Mouse (Mus musculus) intestine, embryonic 15.5 days (tissue): ENCODE results near the gene Zfp229. TPM values are rescaled to one million over a fixed set of nuclear protein-coding genes. Genes with fewer than 3 reads are reported as not detected.
"Not testable (repeated sequence)": the region's sequence is repeated elsewhere in the genome, so short reads cannot be mapped to it uniquely, and the experiment has no call there.

Experiments used
- ATAC-seq: fragments of 200-750 bp; cut with Nextera tagmentation; 2 replicates; pipeline ENCODE4 v1.8.0; 2017; ENCODE audit warnings: moderate TSS enrichment, moderate library complexity
- H3K27ac ChIP-seq: fragments of 300-500 bp; sonication (generic); 2 replicates; pipeline ENCODE4 v1.5.1; 2015; ENCODE audit warnings: mild to moderate bottlenecking, inconsistent platforms
- H3K27me3 ChIP-seq: fragments of 300-500 bp; sonication (generic); replicated peaks from 2 replicates; pipeline ENCODE4 v1.6.1; 2015; ENCODE audit warnings: inconsistent platforms
- H3K36me3 ChIP-seq: fragments of 300-500 bp; sonication (generic); 2 replicates; pipeline ENCODE4 v1.6.1; 2015; ENCODE audit warnings: inconsistent platforms
- H3K4me1 ChIP-seq: fragments of 300-500 bp; sonication (generic); replicated peaks from 2 replicates; pipeline ENCODE4 v1.6.1; 2015; ENCODE audit warnings: inconsistent platforms
- H3K4me2 ChIP-seq: fragments of 300-500 bp; sonication (generic); replicated peaks from 2 replicates; pipeline ENCODE4 v1.6.1; 2015; ENCODE audit warnings: mild to moderate bottlenecking, inconsistent platforms
- H3K4me3 ChIP-seq: fragments of 300-500 bp; sonication (generic); replicated peaks from 2 replicates; pipeline ENCODE4 v1.5.1; 2015; ENCODE audit warnings: inconsistent platforms
- H3K9ac ChIP-seq: fragments of 300-500 bp; sonication (generic); 2 replicates; pipeline ENCODE4 v1.6.1; 2015; ENCODE audit warnings: inconsistent platforms
- H3K9me3 ChIP-seq: fragments of 300-500 bp; sonication (generic); 2 replicates; pipeline ENCODE4 v1.6.1; 2016; ENCODE audit warnings: inconsistent platforms
- WGBS: fragments of 180-500 bp; shearing (Covaris S2); methylation state at CpG from one replicate; pipeline ENCODE4 v1.1.7; 2015; 5-methylcytosine and 5-hydroxymethylcytosine counted together
- polyA plus RNA-seq: library from polyadenylated mRNA; unstranded; fragments of >200 nt; fragmentation: Nextera tagmentation; extraction: Ambion mirVana; gene quantifications from 2 replicates; pipeline ENCODE4 v1.2.1, GENCODE M21; 2015

Zfp229 gene
- polyA plus RNA-seq: 4.3 and 4.6 TPM in 2 replicates

GRCm38 (mm10) chr17:21730495-21730894 lies at the start of gene Zfp229:
Zfp229 (plus strand) TSS chr17:21730795.
- not testable (repeated sequence) for H3K4me2 ChIP-seq, H3K4me1 ChIP-seq, H3K27me3 ChIP-seq, H3K36me3 ChIP-seq, H3K4me3 ChIP-seq, H3K27ac ChIP-seq, H3K9me3 ChIP-seq, H3K9ac ChIP-seq, ATAC-seq
- 90% methylated on average over 15 of the region's 22 CpGs for WGBS

GRCm38 (mm10) chr17:21691560-21691959 lies 39.0 kb upstream of the Zfp229 start, which contains the start of gene Gm10226:
Gm10226 (plus strand) TSS chr17:21691860.
- no peaks in the 10 kb centered on the region for H3K4me1 ChIP-seq
- WGBS: 88% methylated on average over 3 of the region's 3 CpGs
- no peak for ATAC-seq
- no peak within 1 kb of the TSS for H3K4me3 ChIP-seq
- H3K4me2 ChIP-seq: no peak within 1 kb of the TSS
- H3K9me3 ChIP-seq: no peaks in the 10 kb centered on the region
- no peak within 1 kb of the TSS for H3K27ac ChIP-seq
- no peaks in the 10 kb centered on the region for H3K36me3 ChIP-seq
- H3K27me3 ChIP-seq: no peaks in the 10 kb centered on the region
- H3K9ac ChIP-seq: no peak within 1 kb of the TSS

GRCm38 (mm10) chr17:21693342-21693741 lies 37.3 kb upstream of the Zfp229 start:
- no peak for ATAC-seq
- no peaks in the 10 kb centered on the region for H3K27me3 ChIP-seq
- H3K9ac ChIP-seq: no peak overlapping the region
- H3K4me3 ChIP-seq: no peak overlapping the region
- H3K27ac ChIP-seq: no peak overlapping the region
- H3K36me3 ChIP-seq: no peaks in the 10 kb centered on the region
- 72% methylated on average over 3 of the region's 3 CpGs for WGBS
- H3K9me3 ChIP-seq: no peaks in the 10 kb centered on the region
- no peak overlapping the region for H3K4me2 ChIP-seq
- H3K4me1 ChIP-seq: no peaks in the 10 kb centered on the region

GRCm38 (mm10) chr17:21696073-21696472 lies 34.5 kb upstream of the Zfp229 start:
- Histone ChIP-seq H3K36me3 (no peaks in the 10 kb centered on the region), H3K27ac (no peak overlapping the region), H3K4me2 (no peak overlapping the region), H3K4me1 (no peaks in the 10 kb centered on the region), H3K27me3 (no peaks in the 10 kb centered on the region), H3K4me3 (no peak overlapping the region), H3K9me3 (no peaks in the 10 kb centered on the region), H3K9ac (no peak overlapping the region)
- no peak for ATAC-seq

- Histone ChIP-seq H3K36me3 (no peaks in the 10 kb centered on the region), H3K9me3 (no peaks in the 10 kb centered on the region), H3K4me1 (no peaks in the 10 kb centered on the region), H3K27ac (no peak overlapping the region), H3K4me2 (no peak overlapping the region), H3K9ac (no peak overlapping the region), H3K4me3 (no peak overlapping the region), H3K27me3 (no peaks in the 10 kb centered on the region)
- no peak for ATAC-seq
- 39% methylated on average over 5 of the region's 5 CpGs for WGBS
These were observed 28.0 kb upstream of the Zfp229 start for GRCm38 (mm10) chr17:21702281-21703240.

- no peak overlapping the region for H3K4me3 ChIP-seq
- 78% methylated on average over 1 of the region's 1 CpGs for WGBS
- no peak overlapping the region for H3K4me2 ChIP-seq
- H3K27ac ChIP-seq: no peak overlapping the region
- no peaks in the 10 kb centered on the region for H3K9me3 ChIP-seq
- no peaks in the 10 kb centered on the region for H3K27me3 ChIP-seq
- ATAC-seq: no peak
- H3K4me1 ChIP-seq: no peaks in the 10 kb centered on the region
- H3K9ac ChIP-seq: no peak overlapping the region
- no peaks in the 10 kb centered on the region for H3K36me3 ChIP-seq
These were observed 27.2 kb upstream of the Zfp229 start for GRCm38 (mm10) chr17:21703414-21703813.

- H3K36me3 ChIP-seq: no peaks in the 10 kb centered on the region
- no peaks in the 10 kb centered on the region for H3K9me3 ChIP-seq
- H3K27ac ChIP-seq: peak within 1 kb of the TSS; percentile 86
- WGBS: 4% methylated on average over 26 of the region's 26 CpGs
- peak within 1 kb of the TSS; percentile 48 for H3K4me3 ChIP-seq
- peak within 1 kb of the TSS; percentile 53 for H3K9ac ChIP-seq
- H3K27me3 ChIP-seq: no peaks in the 10 kb centered on the region
- ATAC-seq: peak; percentile 99
- H3K4me1 ChIP-seq: no peaks in the 10 kb centered on the region; the same call in 1 of the 2 replicates
- peak within 1 kb of the TSS; percentile 66 for H3K4me2 ChIP-seq
These were observed 23.1 kb upstream of the Zfp229 start, which contains the start of gene Zfp760 for GRCm38 (mm10) chr17:21707343-21707996. Zfp760 (plus strand) TSS chr17:21707741.

GRCm38 (mm10) chr17:21708401-21708800 lies 22.2 kb upstream of the Zfp229 start:
- H3K27ac ChIP-seq: no peak overlapping the region
- no peaks in the 10 kb centered on the region for H3K36me3 ChIP-seq
- WGBS: 33% methylated on average over 2 of the region's 2 CpGs
- ATAC-seq: no peak
- peak overlapping the region; percentile 66 for H3K4me2 ChIP-seq
- H3K9ac ChIP-seq: peak overlapping the region; percentile 31; the same call in 1 of the 2 replicates
- no peaks in the 10 kb centered on the region for H3K27me3 ChIP-seq
- no peaks in the 10 kb centered on the region for H3K9me3 ChIP-seq
- H3K4me3 ChIP-seq: peak overlapping the region; percentile 48
- H3K4me1 ChIP-seq: no peaks in the 10 kb centered on the region; the same call in 1 of the 2 replicates

GRCm38 (mm10) chr17:21733049-21733448 lies 2.5 kb downstream of the Zfp229 start:
- H3K4me1 ChIP-seq: no peaks in the 10 kb centered on the region
- peak overlapping the region; percentile 73; the same call in 1 of the 2 replicates for H3K27ac ChIP-seq
- WGBS: 80% methylated on average over 4 of the region's 4 CpGs
- H3K9me3 ChIP-seq: no peaks in the 10 kb centered on the region
- peak overlapping the region; percentile 46 for H3K4me2 ChIP-seq
- H3K27me3 ChIP-seq: no peaks in the 10 kb centered on the region
- no peak for ATAC-seq
- H3K9ac ChIP-seq: no peak overlapping the region
- peak overlapping the region; percentile 58 for H3K4me3 ChIP-seq
- H3K36me3 ChIP-seq: 0 out of 2 replicates have a peak, but pooled peaks cover 4% of the 10 kb centered on the region

- Histone ChIP-seq H3K4me2 (peak overlapping the region; percentile 46), H3K4me3 (peak overlapping the region; percentile 58), H3K9ac (peak overlapping the region; percentile 54), H3K27ac (peak overlapping the region; percentile 73), H3K9me3 (no peaks in the 10 kb centered on the region), H3K36me3 (0 out of 2 replicates have a peak, but pooled peaks cover 4% of the 10 kb centered on the region), H3K4me1 (no peaks in the 10 kb centered on the region), H3K27me3 (no peaks in the 10 kb centered on the region)
- ATAC-seq: peak; percentile 99
- WGBS: under 1% methylated on average over 27 of the region's 27 CpGs
These were observed 3.0 kb downstream of the Zfp229 start for GRCm38 (mm10) chr17:21733529-21734031.

- ATAC-seq: no peak
- Histone ChIP-seq H3K4me3 (no peak overlapping the region), H3K4me2 (no peak overlapping the region), H3K36me3 (no peaks in the 10 kb centered on the region), H3K9ac (no peak overlapping the region), H3K4me1 (no peaks in the 10 kb centered on the region), H3K27ac (no peak overlapping the region), H3K27me3 (no peaks in the 10 kb centered on the region), H3K9me3 (no peaks in the 10 kb centered on the region)
- WGBS: 72% methylated on average over 2 of the region's 2 CpGs
These were observed 22.2 kb downstream of the Zfp229 start for GRCm38 (mm10) chr17:21752791-21753190.
